Mouse (Mus musculus) megakaryocyte-erythroid progenitor cell, adult 5-6 weeks (primary cell): Measurements from ENCODE around the gene Ttc24. TPM values are rescaled to one million over a fixed set of nuclear protein-coding genes. Genes with fewer than 3 reads are reported as not detected.
A peak's percentile ranks its signal among the peaks of the same experiment; 100 is the strongest.

Experiments
- ATAC-seq: replicated peaks from 2 replicates; pipeline ENCODE4 v1.8.0; 2016; ENCODE audit warnings: mild to moderate bottlenecking, inconsistent platforms; ENCODE audit not compliant: severe bottlenecking, poor library complexity, low FRiP score, low TSS enrichment
- total RNA-seq, 2 experiments: library from RNA; stranded (forward) in 1 of 2; stranded (reverse) in 1 of 2; fragments of 200-1000, 215-1000 nt in 1 of 2; fragments of >200 nt in 1 of 2; fragmentation: Nextera tagmentation in 1 of 2; gene quantifications; 2 replicates each; pipeline ENCODE4 v1.2.3; 2014 to 2017

Gene Ttc24
- total RNA-seq, 2 experiments from 2014 or later, result not detected

DNA sequence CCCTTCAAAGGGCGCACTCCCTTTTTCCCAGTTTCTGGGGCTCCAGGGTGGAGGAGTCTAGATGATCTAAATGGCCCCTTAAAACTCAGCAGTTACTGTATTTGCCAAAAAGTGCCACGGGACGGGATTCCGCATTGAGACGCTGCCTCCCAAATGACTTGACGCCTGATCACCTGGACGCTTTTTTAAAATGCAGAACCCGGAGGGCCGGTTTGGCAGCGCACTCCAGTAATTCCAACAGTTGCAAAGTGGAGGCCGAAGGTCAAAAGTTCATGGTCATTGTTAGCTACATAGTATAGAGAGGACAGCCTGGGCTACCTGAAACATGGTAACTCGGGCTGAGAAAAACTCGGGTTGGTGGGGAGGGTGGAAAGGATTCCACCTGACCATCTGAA lies 4.1 kb upstream of the Ttc24 start:
- ATAC-seq, result peak; percentile 27; the same call in 1 of the 2 replicates

DNA sequence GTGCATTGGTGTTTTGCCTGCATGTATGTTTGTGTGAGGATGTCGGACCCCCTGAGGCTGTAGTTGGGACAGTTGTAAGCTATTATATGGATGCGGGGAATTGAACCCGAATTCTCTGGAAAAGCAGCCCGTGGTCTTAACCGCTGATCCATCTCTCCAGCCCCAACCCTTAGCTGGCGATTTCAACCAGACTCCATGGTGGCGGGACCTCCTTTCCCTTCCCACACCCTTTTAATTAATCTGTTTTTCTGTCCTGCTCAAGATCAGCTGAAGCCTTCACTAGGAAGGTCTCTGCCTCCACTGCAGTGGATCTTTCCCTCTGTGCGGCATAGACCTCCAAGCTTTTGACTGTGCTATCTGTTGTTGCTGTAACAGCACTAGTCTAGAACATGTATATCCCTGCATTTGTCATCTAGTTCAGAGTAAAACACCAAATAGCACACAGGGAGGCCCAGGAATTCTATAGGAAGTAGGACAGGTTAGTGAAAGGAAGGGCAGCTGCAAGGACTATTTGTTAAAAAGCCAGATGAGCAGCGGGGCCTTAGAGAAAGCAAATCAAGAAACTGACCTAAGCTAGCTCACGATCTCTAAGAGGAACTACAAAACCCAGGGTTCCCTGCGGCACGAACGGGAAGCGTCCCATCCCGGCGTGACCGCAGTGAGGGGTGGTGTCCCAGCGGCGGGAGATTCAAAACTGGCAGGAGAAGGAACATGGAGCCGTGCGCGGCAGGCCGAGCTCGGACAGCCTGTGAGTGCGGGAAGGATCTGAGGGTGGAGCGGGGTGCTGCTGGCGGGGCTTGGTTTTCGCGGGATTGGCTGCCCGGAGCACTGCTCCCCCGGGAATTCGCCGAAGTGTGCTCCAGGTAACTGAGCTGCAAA lies 3.5 kb upstream of the Ttc24 start, which contains the start of gene Iqgap3:
TSS of gene Iqgap3 (plus strand) at position 627 of the 879 bp plus-strand sequence.
- peak; percentile 92 for ATAC-seq

DNA sequence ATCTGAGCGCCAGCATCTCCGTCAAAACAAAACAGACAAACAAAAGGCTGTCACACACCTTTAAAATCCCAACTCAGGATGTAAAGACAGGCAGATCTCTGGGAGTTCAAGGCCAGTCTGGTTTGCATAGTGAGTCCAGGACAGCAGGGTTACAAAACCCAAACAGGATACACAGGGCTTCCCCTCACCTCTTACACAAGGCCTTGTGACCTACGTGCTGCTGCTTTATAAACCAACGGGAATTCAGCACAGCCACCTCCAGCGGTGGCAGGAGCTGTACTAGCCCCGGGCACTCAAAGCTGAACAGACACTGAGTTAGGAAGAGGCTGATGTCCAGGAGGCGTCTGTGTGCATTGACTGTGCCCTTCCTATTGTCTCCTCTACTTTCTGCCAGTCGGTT lies 663 bp downstream of the Ttc24 start:
- ATAC-seq, result no peak

DNA sequence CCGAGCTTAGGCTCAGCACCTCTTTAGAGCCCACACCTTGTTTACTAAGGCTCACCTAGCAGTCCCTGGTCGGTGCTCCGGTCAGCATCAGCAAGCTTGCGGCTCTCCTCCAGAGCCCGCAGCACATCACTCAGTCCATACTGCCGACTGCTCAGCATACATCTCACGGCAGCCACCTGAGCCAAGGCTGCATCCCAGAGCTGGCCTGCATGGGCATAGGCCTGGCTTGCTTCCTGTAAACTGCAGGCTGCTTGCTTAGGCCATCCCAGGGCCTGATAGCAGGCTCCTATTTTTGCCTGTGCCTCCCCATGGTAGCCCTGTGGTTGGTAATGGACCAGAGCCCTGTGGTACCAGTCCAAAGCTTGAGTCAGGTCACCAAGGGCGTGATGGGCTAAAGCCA lies 3.3 kb downstream of the Ttc24 start:
- no peak for ATAC-seq

DNA sequence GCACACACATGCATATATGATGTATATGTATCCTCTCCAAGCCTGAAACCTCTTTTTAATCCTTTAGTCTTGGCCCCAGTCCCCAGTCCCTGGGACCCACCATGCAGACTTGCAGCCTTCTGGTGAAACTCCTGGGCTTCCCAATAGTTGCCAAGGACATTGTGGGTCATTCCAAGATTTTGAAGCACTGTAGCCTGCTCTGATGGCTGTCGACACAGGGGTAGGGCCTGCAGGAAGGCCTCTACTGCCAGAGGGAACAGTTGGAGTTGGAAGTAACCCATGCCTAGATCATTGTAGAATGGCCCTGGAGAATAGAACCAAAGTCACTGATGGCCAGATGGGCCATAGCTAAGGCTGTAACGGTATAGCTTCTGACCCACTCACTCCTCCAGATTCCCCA lies 3.8 kb downstream of the Ttc24 start:
- no peak for ATAC-seq

DNA sequence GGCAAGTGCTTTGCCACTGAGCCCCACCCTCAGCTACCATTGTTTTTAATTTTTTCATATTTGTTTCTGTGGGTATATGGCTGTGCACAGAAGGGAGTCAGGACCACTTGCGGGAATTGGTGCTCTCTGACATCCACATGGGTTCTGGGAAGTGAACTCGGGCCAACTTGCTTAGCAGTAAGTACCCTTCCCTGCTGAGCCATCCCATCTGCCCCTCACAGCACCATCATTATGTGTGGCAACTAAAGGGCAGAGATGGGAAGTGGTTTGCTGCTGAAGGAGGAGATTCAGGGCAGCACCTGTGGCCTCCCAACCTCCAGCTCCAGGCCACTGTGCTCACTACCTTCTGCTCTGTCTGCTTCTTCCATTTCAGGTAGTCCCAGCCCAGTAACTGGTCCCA lies 4.5 kb downstream of the Ttc24 start:
- ATAC-seq, result no peak

DNA sequence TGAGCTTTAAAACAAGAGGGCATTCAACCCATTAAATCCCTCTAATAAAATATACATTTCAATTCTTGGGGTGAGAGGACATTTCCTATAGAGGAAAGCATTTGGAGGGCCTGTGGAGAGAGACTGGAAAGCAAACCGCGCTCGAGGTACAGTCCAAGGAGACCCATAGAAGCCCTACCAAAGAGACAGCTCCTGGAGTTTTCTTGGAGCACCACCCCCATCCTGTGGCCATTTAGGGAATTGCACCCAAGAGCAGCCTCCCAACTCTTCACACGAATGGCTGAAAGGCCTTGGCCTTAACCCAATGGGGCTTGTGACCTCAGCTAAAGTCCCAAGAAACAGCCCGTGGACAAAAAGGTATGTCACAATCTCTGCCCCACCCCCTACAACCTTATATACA lies 6.3 kb downstream of the Ttc24 start:
- peak; percentile 81; the same call in 1 of the 2 replicates for ATAC-seq

DNA sequence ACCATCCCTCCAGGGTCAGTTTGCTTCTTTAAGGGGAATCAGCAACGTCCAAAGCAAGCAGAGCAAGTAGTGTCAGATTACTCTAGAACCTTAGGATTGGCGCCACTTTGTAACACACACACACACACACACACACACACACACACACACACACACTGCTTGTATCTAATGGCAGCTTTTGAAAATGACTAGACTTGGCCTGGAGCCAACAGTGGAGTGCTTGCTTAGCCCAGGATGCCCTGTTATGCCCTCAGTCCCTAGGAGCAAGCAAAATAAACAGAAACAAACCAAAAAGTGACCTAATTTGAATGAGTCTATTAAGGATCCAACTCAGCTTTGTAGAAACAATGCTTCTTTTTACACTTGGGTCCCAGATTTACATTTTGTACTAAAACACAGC lies 9.7 kb downstream of the Ttc24 start:
- ATAC-seq, result no peak

DNA sequence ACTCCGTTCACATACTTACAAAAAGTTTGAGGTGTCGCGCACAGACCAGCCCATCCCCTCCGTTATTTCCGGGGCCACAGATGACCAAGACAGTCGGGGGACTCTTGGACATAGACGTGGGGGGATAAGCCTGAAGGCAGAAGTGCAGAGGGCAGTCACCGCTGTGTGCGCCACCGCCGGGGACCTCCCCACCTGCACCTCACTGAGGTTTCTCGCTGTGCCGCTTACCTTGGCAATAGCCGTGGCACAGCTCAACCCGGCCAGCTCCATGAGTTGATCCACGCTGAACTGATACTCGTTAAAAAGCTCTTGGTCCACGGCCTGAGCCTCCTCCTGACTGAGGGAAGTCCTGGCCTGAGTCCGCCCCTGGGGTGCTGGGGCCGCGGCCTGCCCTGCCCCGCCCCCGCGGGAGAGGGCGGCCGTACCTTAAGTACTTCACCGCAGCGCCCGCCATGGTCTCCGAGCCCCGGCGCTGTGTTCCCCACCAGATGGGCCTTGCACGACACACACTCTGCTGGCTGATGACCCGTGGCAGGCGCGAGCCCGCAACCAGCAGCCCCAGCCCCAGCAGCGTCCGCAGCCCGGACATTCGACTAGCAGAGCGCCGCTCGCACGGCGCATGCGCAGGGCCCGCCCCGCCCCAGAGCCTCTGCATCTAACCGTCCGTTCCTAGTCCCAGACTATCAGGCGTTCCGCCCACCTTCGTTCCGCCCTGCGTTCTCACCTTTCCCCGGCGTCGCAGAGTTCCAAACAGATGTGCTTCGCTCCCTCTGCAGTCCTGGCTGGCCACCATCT lies 20.0 kb downstream of the Ttc24 start, which contains the start of gene Naxe:
TSS of gene Naxe (minus strand) at position 594 of the 795 bp plus-strand sequence.
- ATAC-seq, result peak; percentile 85

DNA sequence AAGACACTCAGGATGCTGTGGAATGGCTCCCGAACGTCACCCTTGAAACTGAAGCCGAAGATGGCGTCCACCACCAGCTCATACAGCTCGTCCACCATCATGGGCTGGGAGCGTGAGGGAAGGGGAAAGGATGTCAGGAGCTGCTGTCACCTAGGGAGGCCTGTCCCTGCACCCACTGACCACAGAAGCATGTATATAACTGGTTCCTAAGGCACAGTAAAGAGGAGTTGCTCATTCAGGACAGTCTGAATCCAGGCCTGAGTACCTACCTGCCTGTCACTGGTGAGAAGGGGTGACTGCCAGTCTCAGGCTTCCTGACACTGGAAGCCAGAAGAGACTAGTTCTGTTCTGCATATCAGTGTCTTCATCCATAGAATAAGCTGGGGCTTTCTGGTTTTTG lies 21.1 kb downstream of the Ttc24 start:
- no peak for ATAC-seq

DNA sequence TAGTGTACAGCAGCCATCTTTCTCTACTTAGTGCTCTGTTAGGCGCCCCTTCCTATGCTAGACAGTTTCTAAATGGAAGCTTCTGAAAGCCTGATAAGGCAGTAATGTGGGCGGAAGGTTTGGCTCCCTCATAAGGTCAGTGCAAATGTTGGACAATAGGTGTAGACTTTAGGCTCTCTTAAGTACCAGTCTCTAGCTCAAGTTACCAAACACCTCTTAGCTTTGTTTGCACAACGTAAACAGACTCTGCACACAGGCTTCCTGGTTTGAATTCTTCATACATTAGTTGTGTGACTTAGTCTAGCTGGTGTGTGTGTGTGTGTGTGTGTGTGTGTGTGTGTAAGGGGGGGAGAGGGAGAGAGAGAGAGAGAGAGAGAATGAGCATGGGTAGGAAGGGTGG lies 28.6 kb downstream of the Ttc24 start:
- no peak for ATAC-seq

DNA sequence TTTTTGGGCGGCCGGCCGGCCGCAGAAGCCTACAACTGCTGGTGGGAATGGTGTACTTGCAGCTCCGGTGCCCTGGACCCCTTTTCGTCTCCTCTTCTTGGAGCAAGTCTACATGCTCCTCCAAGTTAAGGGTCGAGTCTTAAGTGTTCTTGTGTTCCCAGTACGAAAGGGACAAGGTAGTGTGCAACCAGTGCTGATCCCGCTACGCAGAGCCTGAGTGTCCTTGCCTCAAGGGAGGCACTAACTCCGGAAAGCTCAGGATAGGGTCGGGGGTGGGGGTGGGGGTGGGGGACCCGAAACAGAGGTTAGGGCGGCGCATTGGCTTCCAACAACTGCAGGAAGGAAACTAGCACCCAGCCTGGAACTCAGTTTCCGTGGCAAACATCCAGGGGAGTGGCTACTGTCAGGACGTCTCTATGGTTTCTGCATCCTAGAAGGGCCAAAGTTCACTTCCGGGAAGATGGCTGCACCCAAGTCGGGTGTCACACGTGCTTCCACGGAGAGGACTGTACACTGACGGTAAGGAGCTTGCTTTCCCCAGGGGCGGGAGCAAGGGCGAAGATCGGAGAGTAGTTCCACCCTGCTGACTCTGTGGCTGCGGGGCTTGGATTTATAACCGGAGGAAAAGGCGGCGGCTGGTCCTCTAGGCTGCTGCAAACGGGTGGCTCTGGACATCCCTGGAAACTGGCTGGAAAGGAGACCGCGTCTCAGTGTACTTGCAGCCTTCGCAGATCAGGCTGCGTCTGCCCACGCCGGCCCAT lies 35.3 kb downstream of the Ttc24 start, which contains the start of gene Gpatch4:
TSS of gene Gpatch4 (plus strand) at position 448 of the 761 bp plus-strand sequence.
- peak; percentile 99 for ATAC-seq

DNA sequence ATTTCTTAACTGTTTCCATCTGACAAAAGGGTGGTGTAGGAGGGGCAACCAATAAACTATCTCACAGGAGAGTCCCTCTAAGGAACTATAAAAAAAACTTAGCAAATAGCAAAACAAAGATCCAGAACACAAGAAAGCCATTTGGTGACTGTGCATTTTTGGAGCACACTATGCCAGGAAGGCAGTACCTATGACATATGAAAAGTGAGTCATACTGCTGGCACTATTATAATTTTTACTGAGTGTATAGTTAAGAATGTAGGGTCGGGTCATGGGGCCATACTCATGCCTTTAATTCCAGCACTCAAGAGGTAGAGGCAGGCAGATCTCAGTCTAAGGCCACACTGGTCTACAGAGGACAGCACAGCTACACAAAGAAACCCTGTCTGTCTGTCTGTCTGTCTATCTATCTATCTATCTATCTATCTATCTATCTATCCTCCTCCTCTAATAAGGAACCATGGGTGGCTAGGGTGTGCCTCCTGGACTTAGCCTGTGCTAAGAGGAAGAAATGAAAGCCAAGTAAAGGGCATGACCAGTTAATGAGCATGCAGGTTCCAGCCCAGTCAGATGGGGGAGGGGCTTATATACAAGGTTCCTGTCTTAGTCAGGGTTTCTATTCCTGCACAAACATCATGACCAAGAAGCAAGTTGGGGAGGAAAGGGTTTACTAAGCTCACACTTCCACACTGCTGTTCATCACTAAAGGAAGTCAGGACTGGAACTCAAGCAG lies 42.4 kb downstream of the Ttc24 start:
- ATAC-seq, result no peak

DNA sequence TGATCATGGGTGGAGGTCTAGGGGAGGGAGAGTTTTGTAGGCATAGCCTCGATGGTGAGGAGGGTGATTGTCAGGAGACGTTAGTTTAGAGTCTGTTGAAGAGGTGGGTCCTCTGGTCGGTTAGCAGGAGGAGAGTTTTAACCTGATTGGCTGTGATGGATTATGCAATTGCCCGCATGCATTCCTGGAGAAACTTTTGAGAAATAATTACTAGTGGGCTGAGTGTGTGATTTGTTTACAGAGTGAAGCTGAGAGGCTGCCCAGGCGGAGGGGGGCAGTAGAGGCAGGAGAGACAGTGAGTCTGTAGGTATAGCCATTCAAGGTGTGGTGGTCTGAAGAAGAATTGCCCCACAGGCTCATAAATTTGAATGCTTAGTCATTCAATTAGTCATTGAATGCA lies 44.6 kb downstream of the Ttc24 start:
- ATAC-seq, result no peak

DNA sequence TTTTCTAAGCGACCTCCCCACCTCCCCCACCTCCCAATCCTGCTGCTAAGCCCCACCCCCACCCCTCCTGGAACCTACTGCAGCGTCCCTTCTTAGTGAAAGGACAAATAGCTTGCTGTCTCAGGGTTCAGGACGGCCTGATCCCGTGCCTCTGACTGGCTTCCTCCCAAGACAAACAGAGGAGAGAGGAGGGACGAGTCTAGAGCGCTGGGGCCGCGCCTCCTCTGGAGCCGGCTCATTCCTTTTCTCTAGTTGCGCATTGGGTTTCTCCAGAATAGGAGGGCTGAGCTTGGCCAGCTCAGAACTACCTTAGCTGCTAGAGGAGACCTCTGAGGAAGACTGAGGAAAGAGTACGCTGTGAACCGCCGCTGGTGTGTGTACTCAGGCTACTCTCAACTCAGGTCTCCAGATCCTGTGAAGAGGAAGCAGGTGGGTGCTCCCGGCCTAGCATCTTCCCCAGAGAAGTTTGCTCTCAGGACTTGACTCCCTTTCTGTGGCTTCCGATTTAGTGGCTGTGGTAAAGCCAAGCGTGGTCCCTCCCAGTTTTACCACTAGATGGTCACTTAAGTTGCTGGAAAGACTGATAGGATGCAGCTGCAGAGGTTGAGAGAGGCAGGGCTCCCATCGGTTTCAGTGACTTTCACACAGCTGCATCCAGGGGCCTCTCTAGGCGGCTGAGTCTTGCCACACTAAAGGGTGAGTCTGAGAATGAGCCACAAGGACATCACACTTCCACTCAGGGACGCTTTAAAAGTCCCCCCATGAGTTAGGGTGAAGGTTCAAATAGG lies 47.3 kb downstream of the Ttc24 start:
- no peak for ATAC-seq

DNA sequence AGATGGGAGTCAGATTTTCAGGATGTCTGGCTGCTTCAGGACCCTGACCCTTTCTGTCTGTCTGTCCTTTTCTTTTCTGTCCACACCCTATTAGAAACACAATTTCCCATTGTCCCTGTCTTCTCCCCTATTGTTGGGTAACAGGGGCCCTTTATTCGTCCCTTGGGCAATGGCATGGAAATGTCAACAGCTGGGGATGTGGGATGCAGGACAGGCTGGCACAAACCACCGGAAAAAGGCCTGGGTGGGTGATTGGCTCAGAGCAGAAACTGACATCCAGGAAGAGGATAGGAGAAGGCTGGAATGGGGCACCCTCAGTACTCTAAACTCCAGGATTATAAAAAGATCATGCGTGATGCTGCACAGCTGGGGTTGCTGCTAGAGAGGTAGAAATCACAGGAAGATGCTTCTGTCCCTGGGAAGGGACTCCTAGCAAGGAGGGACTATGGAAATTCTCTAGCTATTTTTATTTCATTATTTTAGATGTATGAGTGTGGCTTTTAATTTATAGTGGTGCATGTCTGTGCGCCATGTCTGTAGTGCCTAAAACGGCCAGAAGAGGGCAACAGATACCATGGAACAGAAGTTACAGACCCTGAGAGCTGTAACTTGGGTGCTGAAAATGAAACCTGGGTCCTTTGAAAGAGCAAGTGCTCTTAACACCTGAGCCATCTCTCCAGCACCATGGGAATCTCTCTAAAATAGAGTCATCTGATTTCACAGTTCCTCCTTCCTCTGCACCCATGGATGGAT lies 50.5 kb downstream of the Ttc24 start, which contains the start of gene Hapln2:
TSS of gene Hapln2 (minus strand) at position 150 of the 753 bp plus-strand sequence.
- ATAC-seq, result no peak

DNA sequence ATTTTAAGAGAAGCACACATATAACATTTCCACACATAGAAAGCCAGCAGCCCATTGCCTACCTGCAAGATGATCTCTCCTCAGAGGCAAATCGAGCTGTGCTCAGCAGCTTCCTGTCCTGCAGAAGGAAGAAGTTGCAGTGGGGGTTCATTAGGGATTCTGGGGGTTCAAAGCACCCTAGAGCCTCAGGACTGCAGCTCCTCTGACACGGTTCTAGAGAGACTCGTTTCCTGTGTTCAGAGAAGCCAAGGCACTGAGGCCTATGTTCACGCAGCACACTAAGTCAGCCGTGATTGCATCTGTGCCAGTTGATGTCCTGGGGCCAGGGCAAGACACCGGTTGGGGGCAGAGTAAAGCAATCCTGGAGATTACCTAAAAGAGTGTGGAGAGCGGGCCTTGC lies 51.3 kb downstream of the Ttc24 start:
- ATAC-seq, result no peak
